Mouse (Mus musculus): ENCODE data around the gene Otx1. TPM values are rescaled to one million over a fixed set of nuclear protein-coding genes. Genes with fewer than 3 reads are reported as not detected.

Gene Otx1
- total RNA-seq, 2 experiments from 2014 or later: not detected

GRCm38 (mm10) chr11:21973597-21973996 lies 29.1 kb downstream of the Otx1 start:
- DNase-seq: no peak
- intact Hi-C loops (cut with DNase I; ENCODE audit: low total_unique reads): no loop called here

GRCm38 (mm10) chr11:21968922-21969321 lies 33.8 kb downstream of the Otx1 start:
- no peak for DNase-seq
- intact Hi-C loops (cut with DNase I; ENCODE audit: low total_unique reads): no loop called here

- DNase-seq: no peak
- intact Hi-C loops (cut with DNase I; ENCODE audit: low total_unique reads): no loop called here
Observed at GRCm38 (mm10) chr11:21955167-21955566, 47.5 kb downstream of the Otx1 start.

GRCm38 (mm10) chr11:21951657-21952237 lies 51.0 kb downstream of the Otx1 start:
- intact Hi-C loops (cut with DNase I; ENCODE audit: low total_unique reads): no loop called here
- no peak for DNase-seq

- DNase-seq: no peak
- intact Hi-C loops (cut with DNase I; ENCODE audit: low total_unique reads): no loop called here
Observed at GRCm38 (mm10) chr11:21950094-21950493, 52.6 kb downstream of the Otx1 start.
